Mouse (Mus musculus): ENCODE results near the gene Gm20388. TPM values are rescaled to one million over a fixed set of nuclear protein-coding genes. Genes with fewer than 3 reads are reported as not detected.

The Gm20388 gene
- polyA plus RNA-seq, 1 experiment from 2014 or later: not detected

DNA sequence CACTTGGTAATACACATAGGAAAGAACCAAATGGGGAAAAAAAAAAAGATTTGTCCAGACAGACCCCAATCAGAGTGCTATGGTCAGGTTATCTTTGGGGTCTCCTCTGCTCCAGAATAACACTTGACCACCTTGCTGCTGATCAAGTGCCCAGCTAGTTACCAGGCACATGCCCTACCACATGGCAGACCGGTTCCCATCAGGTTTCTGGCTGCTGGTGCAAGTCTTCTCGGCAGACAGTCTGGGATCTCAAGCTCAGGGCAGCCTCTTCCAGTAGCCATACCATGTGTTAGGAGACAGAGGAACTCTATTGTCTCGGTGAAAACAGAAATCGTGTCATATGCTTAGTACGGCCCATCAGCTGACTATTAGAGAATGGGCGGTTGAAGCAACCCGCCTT, 3916.1 kb downstream of the Gm20388 start:
- H3K4me1 ChIP-seq (replicated peaks): peaks cover 37% of the 10 kb centered on the region
- peaks cover 82% of the 10 kb centered on the region for H3K36me3 ChIP-seq
- H3K4me2 ChIP-seq: no peak overlapping the region
- no peak overlapping the region for H3K4me3 ChIP-seq (replicated peaks)
- H3K27me3 ChIP-seq: no peaks in the 10 kb centered on the region
- H3K9ac ChIP-seq: no peak overlapping the region
- no peak overlapping the region for H3K27ac ChIP-seq
- ATAC-seq (ENCODE audit: low read depth): no peak
- 0 out of 2 replicates have a peak, but pooled peaks cover 3% of the 10 kb centered on the region for H3K9me3 ChIP-seq (replicated peaks)
- no peak for DNase-seq
- 79% methylated on average over 7 of the region's 7 CpGs for WGBS (ENCODE audit: insufficient replicate concordance)

DNA sequence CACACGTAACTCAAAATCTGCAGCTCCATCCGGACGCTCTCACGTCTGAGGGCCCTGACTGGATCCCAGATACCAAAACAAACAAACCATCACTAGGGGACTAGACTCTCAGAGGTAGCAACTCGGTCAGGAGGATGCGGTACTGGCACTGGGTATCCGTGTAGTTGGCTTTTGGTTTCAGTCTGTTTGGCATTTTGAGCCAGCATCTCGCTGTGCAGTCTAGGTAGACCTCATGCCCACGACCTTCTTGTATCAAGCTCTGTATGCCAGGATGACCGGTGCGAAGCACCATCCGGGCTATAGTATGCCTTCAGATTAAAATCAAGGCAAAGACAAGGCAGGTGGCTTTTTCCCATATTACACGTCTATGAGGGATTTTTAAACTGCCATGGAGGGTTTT, 3916.9 kb downstream of the Gm20388 start:
- ATAC-seq (ENCODE audit: low read depth) (no peak), DNase-seq (no peak)
- Histone ChIP-seq H3K36me3 (peaks cover 88% of the 10 kb centered on the region), H3K27ac (no peak overlapping the region), H3K4me2 (no peak overlapping the region), H3K27me3 (no peaks in the 10 kb centered on the region), H3K9ac (no peak overlapping the region), H3K9me3 (replicated peaks) (0 out of 2 replicates have a peak, but pooled peaks cover 3% of the 10 kb centered on the region), H3K4me3 (replicated peaks) (no peak overlapping the region), H3K4me1 (replicated peaks) (peaks cover 29% of the 10 kb centered on the region)
- 88% methylated on average over 13 of the region's 13 CpGs for WGBS (ENCODE audit: insufficient replicate concordance)

DNA sequence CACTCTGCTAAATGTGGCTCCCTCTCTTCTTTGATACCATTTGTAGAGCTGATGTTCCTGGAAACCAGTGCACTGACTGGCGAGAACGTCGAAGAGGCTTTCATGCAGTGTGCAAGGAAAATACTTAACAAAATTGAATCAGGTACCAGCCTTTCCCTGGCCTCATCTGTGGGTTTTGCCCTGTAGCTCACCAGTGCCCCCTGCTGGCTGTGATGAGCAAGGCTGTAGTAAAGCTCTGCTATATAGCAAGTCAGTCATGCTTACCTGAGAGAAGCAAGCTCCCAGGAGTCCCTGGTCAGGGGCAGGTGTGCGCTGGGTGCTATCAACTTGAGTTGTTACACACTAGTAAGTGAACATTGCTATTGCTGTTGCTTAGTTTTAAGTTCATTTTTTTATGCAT, 3922.1 kb downstream of the Gm20388 start:
- Histone ChIP-seq H3K4me1 (replicated peaks) (no peaks in the 10 kb centered on the region), H3K27me3 (no peaks in the 10 kb centered on the region), H3K9ac (no peak overlapping the region), H3K9me3 (replicated peaks) (no peaks in the 10 kb centered on the region), H3K27ac (no peak overlapping the region), H3K36me3 (peaks cover 84% of the 10 kb centered on the region), H3K4me3 (replicated peaks) (no peak overlapping the region), H3K4me2 (no peak overlapping the region)
- DNase-seq (peak; percentile 51), ATAC-seq (ENCODE audit: low read depth) (no peak)
- WGBS (ENCODE audit: insufficient replicate concordance): 89% methylated on average over 4 of the region's 4 CpGs

DNA sequence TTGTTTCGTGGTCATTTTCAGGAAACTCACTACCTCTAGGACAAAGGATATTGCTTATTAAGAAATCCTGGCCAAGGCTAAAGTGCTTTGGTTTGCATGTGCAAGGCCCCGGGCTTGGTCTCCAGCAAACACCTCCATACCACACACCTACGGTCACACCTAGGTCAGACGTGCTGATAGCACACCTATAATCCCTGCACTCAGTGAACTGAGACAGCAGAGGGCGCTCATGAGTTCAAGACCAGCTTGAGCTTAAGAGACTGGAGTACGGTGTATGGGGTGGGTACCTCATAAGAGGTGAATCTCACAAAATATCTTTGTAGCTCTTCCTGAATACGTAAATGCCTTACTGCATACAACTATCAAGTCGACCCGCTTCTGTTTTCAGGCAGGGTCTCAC, 3924.8 kb downstream of the Gm20388 start:
- no peaks in the 10 kb centered on the region for H3K9me3 ChIP-seq (replicated peaks)
- H3K27ac ChIP-seq: no peak overlapping the region
- 57% methylated on average over 9 of the region's 9 CpGs for WGBS (ENCODE audit: insufficient replicate concordance)
- H3K9ac ChIP-seq: no peak overlapping the region
- DNase-seq (peak; percentile 47), ATAC-seq (ENCODE audit: low read depth) (peak; percentile 59; the same call in 1 of the 2 replicates)
- H3K36me3 ChIP-seq: peaks cover 66% of the 10 kb centered on the region
- H3K4me3 ChIP-seq (replicated peaks): no peak overlapping the region
- no peaks in the 10 kb centered on the region for H3K27me3 ChIP-seq
- H3K4me1 ChIP-seq (replicated peaks): no peaks in the 10 kb centered on the region
- no peak overlapping the region for H3K4me2 ChIP-seq

DNA sequence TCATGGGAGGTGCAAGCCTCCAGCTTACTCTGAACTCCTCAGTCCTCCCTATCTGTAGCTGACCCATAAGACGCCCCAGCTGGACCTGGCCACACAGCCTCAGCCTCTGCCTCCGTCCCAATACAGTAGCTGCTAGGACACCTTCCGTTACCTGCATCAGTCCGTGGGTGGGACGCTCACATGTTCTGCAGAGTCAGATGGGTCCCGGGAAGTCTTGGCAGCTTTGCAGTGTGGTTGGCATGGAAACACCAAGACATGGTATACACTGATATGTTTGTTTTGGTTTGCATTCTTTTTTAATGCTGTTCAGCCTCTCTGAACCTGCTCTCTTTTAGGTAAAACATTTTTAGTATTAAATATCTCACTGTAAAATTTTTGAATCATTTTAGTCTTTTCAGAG, 3925.7 kb downstream of the Gm20388 start:
- H3K36me3 ChIP-seq: peaks cover 62% of the 10 kb centered on the region
- DNase-seq (no peak), ATAC-seq (ENCODE audit: low read depth) (peak; percentile 32; the same call in 1 of the 2 replicates)
- H3K4me1 ChIP-seq (replicated peaks): no peaks in the 10 kb centered on the region
- no peak overlapping the region for H3K9ac ChIP-seq
- H3K4me2 ChIP-seq: no peak overlapping the region
- H3K9me3 ChIP-seq (replicated peaks): no peaks in the 10 kb centered on the region
- no peak overlapping the region for H3K27ac ChIP-seq
- H3K27me3 ChIP-seq: no peaks in the 10 kb centered on the region
- 87% methylated on average over 6 of the region's 6 CpGs for WGBS (ENCODE audit: insufficient replicate concordance)
- no peak overlapping the region for H3K4me3 ChIP-seq (replicated peaks)

DNA sequence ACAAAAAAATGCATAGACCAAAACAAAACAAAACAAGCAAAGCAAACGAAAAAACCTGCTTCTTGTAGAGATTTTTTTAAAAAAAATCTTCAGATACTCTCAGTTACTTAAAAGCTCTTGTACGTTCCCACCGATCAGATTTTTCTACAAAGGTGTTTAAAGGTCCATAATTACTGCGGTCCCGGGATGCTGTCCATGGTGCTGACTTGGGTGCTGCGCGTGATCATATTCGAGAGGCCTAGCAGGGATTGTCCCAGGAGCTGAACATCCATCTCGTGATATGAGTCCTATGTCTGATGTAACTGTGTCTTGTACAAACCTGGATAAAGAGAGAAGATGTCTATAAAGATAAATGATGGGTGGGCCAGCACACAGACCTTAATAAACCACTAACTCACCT, 3927.9 kb downstream of the Gm20388 start:
- DNase-seq: peak; percentile 17
- Histone ChIP-seq H3K9me3 (replicated peaks) (no peaks in the 10 kb centered on the region), H3K4me3 (replicated peaks) (no peak overlapping the region), H3K27me3 (no peaks in the 10 kb centered on the region), H3K4me1 (replicated peaks) (no peaks in the 10 kb centered on the region), H3K27ac (no peak overlapping the region), H3K36me3 (peaks cover 59% of the 10 kb centered on the region), H3K9ac (no peak overlapping the region), H3K4me2 (no peak overlapping the region)
- 70% methylated on average over 9 of the region's 9 CpGs for WGBS (ENCODE audit: insufficient replicate concordance)
- no peak for ATAC-seq (ENCODE audit: low read depth)

DNA sequence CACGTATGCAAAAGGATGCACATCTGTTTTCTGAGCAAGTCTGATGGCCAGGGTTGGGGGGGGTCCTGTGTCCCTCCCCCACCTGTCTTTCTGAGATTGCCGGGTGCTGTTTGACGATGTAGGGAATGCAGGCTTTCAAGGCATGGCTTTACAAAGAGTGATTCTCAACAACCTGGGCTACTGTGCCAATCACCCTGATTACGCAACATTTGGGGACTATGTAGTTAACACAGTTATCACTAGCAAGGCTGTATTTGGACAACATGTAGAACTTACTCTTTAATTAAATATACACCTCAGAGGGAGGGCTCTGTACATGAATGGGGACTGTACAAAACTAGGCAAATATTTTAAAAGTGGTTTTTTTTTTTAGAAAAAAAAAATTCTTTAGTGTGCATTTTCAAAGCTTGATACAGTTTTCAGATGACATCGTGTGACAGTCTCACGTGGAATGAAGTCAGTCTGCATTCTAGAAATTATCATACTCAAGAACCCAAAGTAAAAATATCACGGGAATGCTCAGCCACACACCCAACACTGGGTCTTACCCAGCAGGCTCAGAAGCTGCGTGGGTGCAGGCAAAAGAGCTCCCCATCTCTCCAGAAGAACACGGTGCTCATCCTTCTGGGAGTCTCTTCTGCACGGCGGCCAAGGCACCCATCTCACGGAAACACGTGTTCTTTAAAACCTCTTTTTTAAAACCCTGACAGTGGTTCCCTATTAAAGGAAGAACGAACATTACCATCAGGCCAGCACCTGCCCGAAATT, 3930.1 kb downstream of the Gm20388 start:
- Histone ChIP-seq H3K27me3 (no peaks in the 10 kb centered on the region), H3K4me2 (no peak overlapping the region), H3K4me1 (replicated peaks) (0 out of 2 replicates have a peak, but pooled peaks cover 2% of the 10 kb centered on the region), H3K9me3 (replicated peaks) (no peaks in the 10 kb centered on the region), H3K36me3 (peaks cover 47% of the 10 kb centered on the region), H3K27ac (no peak overlapping the region), H3K4me3 (replicated peaks) (no peak overlapping the region), H3K9ac (no peak overlapping the region)
- 83% methylated on average over 15 of the region's 15 CpGs for WGBS (ENCODE audit: insufficient replicate concordance)
- DNase-seq: no peak
- no peak for ATAC-seq (ENCODE audit: low read depth)

DNA sequence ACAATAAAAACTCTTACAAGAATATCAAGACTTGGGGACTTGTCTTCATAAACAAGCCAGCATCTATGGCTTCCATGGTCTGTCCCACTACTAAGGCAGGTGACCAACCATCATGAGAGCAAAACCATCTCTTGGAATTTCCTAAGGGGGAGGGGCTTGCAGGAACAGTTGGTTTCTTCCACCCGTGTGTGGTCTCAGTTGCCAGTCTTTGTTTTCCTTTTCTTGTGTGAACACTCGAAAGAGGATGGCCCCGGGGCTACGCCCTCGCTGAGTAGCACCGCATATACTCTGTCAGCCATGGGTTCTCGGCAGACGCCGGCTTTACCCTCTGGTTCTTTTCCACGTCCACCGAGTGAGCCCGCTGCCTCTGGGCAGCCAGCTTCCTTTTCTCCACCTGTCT, 3931.4 kb downstream of the Gm20388 start:
- Histone ChIP-seq H3K9me3 (replicated peaks) (no peaks in the 10 kb centered on the region), H3K4me3 (replicated peaks) (no peak overlapping the region), H3K36me3 (peaks cover 44% of the 10 kb centered on the region), H3K4me2 (no peak overlapping the region), H3K4me1 (replicated peaks) (peaks cover 7% of the 10 kb centered on the region; the same call in 1 of the 2 replicates), H3K9ac (no peak overlapping the region), H3K27me3 (no peaks in the 10 kb centered on the region), H3K27ac (no peak overlapping the region)
- WGBS (ENCODE audit: insufficient replicate concordance): 85% methylated on average over 12 of the region's 12 CpGs
- DNase-seq (no peak), ATAC-seq (ENCODE audit: low read depth) (no peak)

DNA sequence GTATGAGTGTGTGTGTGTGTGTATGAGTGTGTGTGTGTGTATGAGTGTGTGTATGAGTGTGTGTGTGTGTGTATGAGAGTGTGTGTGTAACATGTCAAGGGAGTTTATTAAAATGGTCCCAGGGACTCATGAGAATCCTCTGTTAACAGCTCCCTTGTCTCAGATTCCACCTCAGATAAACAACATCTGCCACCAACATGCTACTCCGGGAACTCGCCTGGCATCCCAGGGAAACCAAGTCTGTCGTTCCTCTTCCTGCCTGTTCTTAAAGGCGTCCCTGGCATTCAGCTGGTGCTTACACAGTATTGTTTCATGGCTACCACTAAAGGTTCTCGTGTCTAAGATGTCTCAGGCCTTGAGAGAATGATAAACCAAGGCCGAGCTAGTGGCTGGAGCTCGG, 3933.7 kb downstream of the Gm20388 start:
- no peak overlapping the region for H3K4me3 ChIP-seq (replicated peaks)
- no peak for ATAC-seq (ENCODE audit: low read depth)
- WGBS (ENCODE audit: insufficient replicate concordance): 71% methylated on average over 7 of the region's 7 CpGs
- peaks cover 7% of the 10 kb centered on the region; the same call in 1 of the 2 replicates for H3K4me1 ChIP-seq (replicated peaks)
- H3K9ac ChIP-seq: no peak overlapping the region
- no peak overlapping the region for H3K27ac ChIP-seq
- DNase-seq: no peak
- H3K36me3 ChIP-seq: peaks cover 31% of the 10 kb centered on the region
- H3K9me3 ChIP-seq (replicated peaks): no peaks in the 10 kb centered on the region
- no peak overlapping the region for H3K4me2 ChIP-seq
- H3K27me3 ChIP-seq: no peaks in the 10 kb centered on the region

DNA sequence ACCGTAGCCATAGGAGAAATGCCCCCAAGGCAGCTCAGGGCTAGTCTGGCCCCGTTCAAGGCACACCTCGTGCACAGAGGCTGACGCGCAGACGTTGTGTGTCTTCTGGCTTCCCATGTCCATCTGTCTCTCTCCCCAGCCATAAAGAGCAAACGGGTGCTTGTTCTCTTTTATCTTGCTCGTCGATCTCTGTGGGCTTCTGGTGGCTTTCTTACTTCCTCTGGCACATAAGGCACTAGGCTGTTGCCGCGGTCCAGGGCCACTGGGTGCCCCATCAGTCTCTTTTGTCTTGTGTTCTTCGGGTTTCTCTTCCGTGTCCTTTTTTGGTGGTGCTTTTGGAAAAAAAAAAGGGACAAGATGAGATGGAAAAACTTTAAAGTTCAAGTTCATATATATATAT, 3934.5 kb downstream of the Gm20388 start:
- 33% methylated on average over 13 of the region's 13 CpGs for WGBS (ENCODE audit: insufficient replicate concordance)

DNA sequence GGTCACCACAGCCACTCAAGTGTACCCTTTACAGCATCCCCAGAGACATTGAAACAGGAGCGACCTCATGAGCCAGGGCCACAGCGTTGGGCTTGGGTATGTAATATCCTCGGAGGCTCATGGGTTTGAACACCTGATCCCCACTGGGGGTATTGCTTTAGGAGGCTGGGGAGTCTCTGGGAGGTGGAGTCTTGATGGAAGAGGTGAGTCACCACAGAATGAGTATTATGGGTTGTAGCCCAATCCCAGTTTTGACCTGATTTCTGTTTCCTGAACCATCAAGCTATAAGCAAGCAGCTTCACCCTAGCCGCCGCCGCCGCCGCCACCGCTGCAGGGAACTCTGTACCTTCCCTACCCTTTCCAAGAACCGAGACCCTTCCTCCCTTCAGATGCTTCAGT, 3935.3 kb downstream of the Gm20388 start:
- Histone ChIP-seq H3K4me1 (replicated peaks) (peaks cover 7% of the 10 kb centered on the region; the same call in 1 of the 2 replicates), H3K36me3 (peaks cover 28% of the 10 kb centered on the region), H3K27ac (no peak overlapping the region), H3K9ac (no peak overlapping the region), H3K9me3 (replicated peaks) (no peaks in the 10 kb centered on the region), H3K4me3 (replicated peaks) (no peak overlapping the region), H3K27me3 (no peaks in the 10 kb centered on the region), H3K4me2 (no peak overlapping the region)
- DNase-seq (no peak), ATAC-seq (ENCODE audit: low read depth) (no peak)
- WGBS (ENCODE audit: insufficient replicate concordance): 80% methylated on average over 10 of the region's 10 CpGs

More for the DNA sequence above, 3934.5 kb downstream of the Gm20388 start:
- ATAC-seq (ENCODE audit: low read depth) (no peak), DNase-seq (no peak)
- Histone ChIP-seq H3K9ac (no peak overlapping the region), H3K27ac (no peak overlapping the region), H3K4me2 (no peak overlapping the region), H3K4me1 (replicated peaks) (peaks cover 7% of the 10 kb centered on the region; the same call in 1 of the 2 replicates), H3K9me3 (replicated peaks) (no peaks in the 10 kb centered on the region), H3K27me3 (no peaks in the 10 kb centered on the region), H3K36me3 (peaks cover 28% of the 10 kb centered on the region), H3K4me3 (replicated peaks) (no peak overlapping the region)

DNA sequence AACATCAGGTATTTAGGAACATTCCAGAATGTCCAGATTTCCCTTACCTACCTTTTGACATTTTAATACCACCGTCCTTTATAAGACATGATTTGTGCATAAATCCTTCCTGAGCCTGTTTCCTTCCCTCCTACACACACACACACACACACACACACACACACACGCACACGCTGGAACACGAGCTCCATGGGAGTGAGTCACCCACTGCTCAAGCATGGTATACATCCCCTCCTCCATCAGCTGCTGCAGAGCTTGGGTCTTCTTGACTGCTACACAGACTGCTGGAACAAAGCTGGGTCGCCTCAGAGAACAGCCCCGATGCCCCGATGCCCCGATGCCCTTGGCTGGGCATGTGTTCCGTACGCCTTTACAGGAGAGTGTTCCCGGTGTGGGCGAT, 3935.9 kb downstream of the Gm20388 start:
- WGBS (ENCODE audit: insufficient replicate concordance): 85% methylated on average over 12 of the region's 12 CpGs
- H3K4me1 ChIP-seq (replicated peaks): peaks cover 7% of the 10 kb centered on the region; the same call in 1 of the 2 replicates
- no peak overlapping the region for H3K4me2 ChIP-seq
- H3K27me3 ChIP-seq: no peaks in the 10 kb centered on the region
- no peak overlapping the region for H3K27ac ChIP-seq
- H3K9me3 ChIP-seq (replicated peaks): no peaks in the 10 kb centered on the region
- DNase-seq: no peak
- H3K36me3 ChIP-seq: peaks cover 23% of the 10 kb centered on the region
- no peak for ATAC-seq (ENCODE audit: low read depth)
- H3K4me3 ChIP-seq (replicated peaks): no peak overlapping the region
- H3K9ac ChIP-seq: no peak overlapping the region

All from liver, embryonic 13.5 days (tissue).